Mouse (Mus musculus) neural tube, embryonic 15.5 days (tissue): Measurements from ENCODE around the gene Fus. TPM values are rescaled to one million over a fixed set of nuclear protein-coding genes. Genes with fewer than 3 reads are reported as not detected.

Experiments used
- ATAC-seq: fragments of 200-750 bp; cut with Nextera tagmentation; 2 replicates; pipeline ENCODE4 v1.8.0; 2017; ENCODE audit warnings: mild to moderate bottlenecking, moderate TSS enrichment, moderate library complexity; ENCODE audit not compliant: low FRiP score
- H3K27ac ChIP-seq: fragments of 300-500 bp; sonication (generic); replicated peaks from 2 replicates; pipeline ENCODE4 v1.5.1; 2015; ENCODE audit warnings: mild to moderate bottlenecking, inconsistent platforms
- H3K27me3 ChIP-seq: fragments of 300-500 bp; sonication (generic); replicated peaks from 2 replicates; pipeline ENCODE4 v1.6.1; 2015; ENCODE audit warnings: inconsistent platforms
- H3K36me3 ChIP-seq: fragments of 300-500 bp; sonication (generic); 2 replicates; pipeline ENCODE4 v1.6.1; 2015; ENCODE audit warnings: inconsistent platforms
- H3K4me1 ChIP-seq: fragments of 300-500 bp; sonication (generic); 2 replicates; pipeline ENCODE4 v1.6.1; 2015; ENCODE audit warnings: inconsistent platforms
- H3K4me2 ChIP-seq: fragments of 300-500 bp; sonication (generic); 2 replicates; pipeline ENCODE4 v1.6.1; 2015; ENCODE audit warnings: inconsistent platforms, mild to moderate bottlenecking, moderate library complexity
- H3K4me3 ChIP-seq: fragments of 300-500 bp; sonication (generic); replicated peaks from 2 replicates; pipeline ENCODE4 v1.5.1; 2015; ENCODE audit warnings: mild to moderate bottlenecking, inconsistent platforms
- H3K9ac ChIP-seq: fragments of 300-500 bp; sonication (generic); replicated peaks from 2 replicates; pipeline ENCODE4 v1.6.1; 2015; ENCODE audit warnings: mild to moderate bottlenecking, inconsistent platforms
- H3K9me3 ChIP-seq: fragments of 300-500 bp; sonication (generic); replicated peaks from 2 replicates; pipeline ENCODE4 v1.6.1; 2016; ENCODE audit warnings: inconsistent platforms
- WGBS: fragments of 180-500 bp; shearing (Covaris S2); methylation state at CpG from one replicate; pipeline ENCODE4 v1.1.7; 2015; ENCODE audit warnings: mixed read lengths; 5-methylcytosine and 5-hydroxymethylcytosine counted together
- polyA plus RNA-seq: library from polyadenylated mRNA; unstranded; fragments of >200 nt; fragmentation: Nextera tagmentation; extraction: Ambion mirVana; gene quantifications from 2 replicates; pipeline ENCODE4 v1.2.1, GENCODE M21; 2015

Fus gene
- polyA plus RNA-seq, 1 experiment from 2014 or later: 357 TPM

DNA sequence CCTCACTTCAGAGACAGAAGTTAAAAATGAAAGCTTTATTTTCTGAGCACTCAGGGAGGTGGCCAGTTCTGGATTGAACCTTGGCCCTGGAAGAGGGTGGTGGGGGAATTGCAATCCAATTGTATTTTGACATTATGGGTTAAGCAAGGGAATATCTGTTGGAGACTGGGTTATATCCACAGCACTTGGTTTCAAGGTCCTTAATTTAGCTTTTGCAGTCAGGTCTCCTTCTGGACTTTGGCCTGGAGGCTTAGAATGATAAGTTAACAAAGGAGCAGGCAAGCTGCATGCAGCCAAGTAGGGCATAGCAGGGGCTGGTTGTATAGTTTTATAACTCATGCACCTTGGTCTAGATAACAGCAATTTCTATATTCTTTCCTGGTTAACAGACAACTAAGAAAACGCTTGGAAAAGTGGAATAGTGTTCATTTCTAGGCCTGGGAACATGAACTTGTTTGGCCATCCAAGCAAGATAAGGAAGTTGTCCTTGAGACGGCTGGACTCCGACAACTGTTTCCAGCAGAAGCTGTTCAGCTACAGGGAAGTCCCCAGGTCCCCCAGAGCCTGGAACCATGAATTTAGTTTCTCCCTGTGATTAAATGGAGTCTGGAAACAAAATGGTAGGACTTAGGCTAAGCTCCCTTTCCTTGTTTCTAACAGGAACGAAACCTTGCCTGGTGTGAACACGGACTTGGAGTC, 65.2 kb downstream of the Fus start:
- 90% methylated on average over 5 of the region's 5 CpGs for WGBS
- no peak overlapping the region for H3K4me3 ChIP-seq
- no peak overlapping the region for H3K4me2 ChIP-seq
- no peaks in the 10 kb centered on the region for H3K4me1 ChIP-seq
- H3K27me3 ChIP-seq: no peaks in the 10 kb centered on the region
- no peak overlapping the region for H3K27ac ChIP-seq
- H3K9ac ChIP-seq: no peak overlapping the region
- H3K36me3 ChIP-seq: no peaks in the 10 kb centered on the region
- ATAC-seq: no peak
- no peaks in the 10 kb centered on the region for H3K9me3 ChIP-seq

DNA sequence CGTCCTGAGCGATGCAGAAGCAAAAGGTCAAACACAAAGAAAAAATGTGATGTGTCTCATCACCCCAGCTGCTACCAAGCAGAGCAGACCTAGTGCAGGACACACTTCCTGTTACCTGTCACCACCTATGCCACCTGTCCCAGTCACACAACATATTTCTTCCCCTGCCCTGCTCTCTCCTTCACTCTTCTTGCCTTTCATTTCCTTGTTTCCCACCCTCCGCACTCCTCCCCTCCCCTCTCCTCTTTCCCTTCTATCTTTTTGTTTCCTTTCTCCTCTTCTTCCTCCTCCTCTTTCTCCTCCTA, 65.7 kb downstream of the Fus start:
- 93% methylated on average over 3 of the region's 3 CpGs for WGBS
- Histone ChIP-seq H3K27ac (no peak overlapping the region), H3K27me3 (no peaks in the 10 kb centered on the region), H3K4me2 (no peak overlapping the region), H3K9ac (no peak overlapping the region), H3K36me3 (no peaks in the 10 kb centered on the region), H3K9me3 (no peaks in the 10 kb centered on the region), H3K4me1 (no peaks in the 10 kb centered on the region), H3K4me3 (no peak overlapping the region)
- ATAC-seq: no peak

DNA sequence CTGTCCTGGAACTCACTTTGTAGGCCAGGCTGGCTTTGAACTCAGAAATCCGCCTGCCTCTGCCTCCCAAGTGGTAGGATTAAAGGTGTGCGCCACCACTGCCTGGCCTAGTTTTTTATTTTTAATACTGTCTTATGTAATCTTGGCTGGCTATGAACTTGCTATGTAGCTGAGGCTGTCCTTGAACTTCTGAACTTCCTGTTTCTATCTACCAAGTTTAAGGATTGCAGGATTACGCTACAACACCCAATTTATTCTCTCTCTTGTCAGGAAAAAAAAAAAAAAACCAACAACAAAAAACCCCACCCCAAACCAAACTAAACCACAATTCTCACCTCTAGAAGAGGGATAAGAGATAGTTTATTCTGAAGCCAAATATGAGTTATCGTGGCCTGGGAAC, 66.4 kb downstream of the Fus start:
- Histone ChIP-seq H3K27ac (no peak overlapping the region), H3K9me3 (no peaks in the 10 kb centered on the region), H3K4me1 (no peaks in the 10 kb centered on the region), H3K36me3 (no peaks in the 10 kb centered on the region), H3K27me3 (no peaks in the 10 kb centered on the region), H3K9ac (no peak overlapping the region), H3K4me3 (no peak overlapping the region), H3K4me2 (no peak overlapping the region)
- WGBS: 93% methylated on average over 4 of the region's 4 CpGs
- ATAC-seq: no peak

Other genes starting within 250 kb of the Fus start
- 0.09 and 0.13 TPM in 2 replicates for gene Ctf2, start 235.3 kb upstream of the Fus start, polyA plus RNA-seq
- gene Fbxl19, start 222.9 kb upstream of the Fus start, polyA plus RNA-seq: 6.9 and 8.7 TPM in 2 replicates
- 8.6 and 13.5 TPM in 2 replicates for gene Orai3, start 197.6 kb upstream of the Fus start, polyA plus RNA-seq
- gene Setd1a, start 190.8 kb upstream of the Fus start, polyA plus RNA-seq: 17.8 and 19.5 TPM in 2 replicates
- gene Gm49388, start 181.8 kb upstream of the Fus start, polyA plus RNA-seq: not detected in 2 replicates
- gene Hsd3b7, start 166.9 kb upstream of the Fus start, polyA plus RNA-seq: 9.8 and 11.6 TPM in 2 replicates
- gene Stx4a, start 143.2 kb upstream of the Fus start, polyA plus RNA-seq: 20.2 and 25.4 TPM in 2 replicates
- 66.0 and 70.8 TPM in 2 replicates for gene Stx1b, start 142.9 kb upstream of the Fus start, polyA plus RNA-seq
- 7.0 and 8.6 TPM in 2 replicates for gene Zfp646, start 91.2 kb upstream of the Fus start, polyA plus RNA-seq
- gene Zfp668, start 90.6 kb upstream of the Fus start, polyA plus RNA-seq: 28.9 and 30.4 TPM in 2 replicates
- 1.1 and 1.2 TPM in 2 replicates for gene Prss53, start 76.5 kb upstream of the Fus start, polyA plus RNA-seq
- gene Gm21974, start 72.0 kb upstream of the Fus start, polyA plus RNA-seq: not detected in 2 replicates
- gene Vkorc1, start 71.8 kb upstream of the Fus start, polyA plus RNA-seq: 86.2 and 96.0 TPM in 2 replicates
- gene Bckdk, start 63.4 kb upstream of the Fus start, polyA plus RNA-seq: 58.2 and 66.7 TPM in 2 replicates
- gene Kat8, start 54.9 kb upstream of the Fus start, polyA plus RNA-seq: 41.3 and 46.1 TPM in 2 replicates
- 0.40 and 5.1 TPM in 2 replicates for gene Prss8, start 37.4 kb upstream of the Fus start, polyA plus RNA-seq
- 13.9 and 16.2 TPM in 2 replicates for gene Prss36, start 20.7 kb upstream of the Fus start, polyA plus RNA-seq
- 8.0 and 46.9 TPM in 2 replicates for gene Pycard, start 26.4 kb downstream of the Fus start, polyA plus RNA-seq
- gene Trim72, start 36.5 kb downstream of the Fus start, polyA plus RNA-seq: 0.31 and 0.40 TPM in 2 replicates
- 1.2 and 1.7 TPM in 2 replicates for gene Itgam, start 95.2 kb downstream of the Fus start, polyA plus RNA-seq
- not detected in 2 replicates for gene Gm49368, start 95.2 kb downstream of the Fus start, polyA plus RNA-seq
- gene Itgax, start 162.1 kb downstream of the Fus start, polyA plus RNA-seq: 0.08 and 0.19 TPM in 2 replicates
- gene Itgad, start 186.9 kb downstream of the Fus start, polyA plus RNA-seq: 0.04 and 0.23 TPM in 2 replicates
- gene Cox6a2, start 238.9 kb downstream of the Fus start, polyA plus RNA-seq: 4.3 and 8.2 TPM in 2 replicates